Mouse (Mus musculus) forebrain, embryonic 13.5 days (tissue): ENCODE measurements around the gene Col20a1. TPM values are rescaled to one million over a fixed set of nuclear protein-coding genes. Genes with fewer than 3 reads are reported as not detected.

Source experiments
- ATAC-seq: fragments of 200-750 bp; cut with Nextera tagmentation; 2 replicates; pipeline ENCODE4 v1.8.0; 2017
- H3K27ac ChIP-seq: fragments of 300-500 bp; sonication (generic); 2 replicates; pipeline ENCODE4 v1.5.1; 2015; ENCODE audit warnings: inconsistent platforms, mild to moderate bottlenecking, moderate library complexity
- H3K27me3 ChIP-seq: fragments of 300-500 bp; sonication (generic); 2 replicates; pipeline ENCODE4 v1.6.1; 2015; ENCODE audit warnings: mild to moderate bottlenecking, inconsistent platforms
- H3K36me3 ChIP-seq: fragments of 300-500 bp; sonication (generic); 2 replicates; pipeline ENCODE4 v1.6.1; 2015; ENCODE audit warnings: mild to moderate bottlenecking, inconsistent platforms; ENCODE audit not compliant: poor library complexity, severe bottlenecking
- H3K4me1 ChIP-seq: fragments of 300-500 bp; sonication (generic); 2 replicates; pipeline ENCODE4 v1.6.1; 2015; ENCODE audit warnings: inconsistent platforms
- H3K4me2 ChIP-seq: fragments of 300-500 bp; sonication (generic); 2 replicates; pipeline ENCODE4 v1.6.1; 2015; ENCODE audit warnings: inconsistent platforms, mild to moderate bottlenecking, moderate library complexity
- H3K4me3 ChIP-seq: fragments of 300-500 bp; sonication (generic); 2 replicates; pipeline ENCODE4 v1.5.1; 2015; ENCODE audit warnings: mild to moderate bottlenecking, inconsistent platforms
- H3K9ac ChIP-seq: fragments of 300-500 bp; sonication (generic); 2 replicates; pipeline ENCODE4 v1.6.1; 2015; ENCODE audit warnings: mild to moderate bottlenecking, inconsistent platforms
- H3K9me3 ChIP-seq: fragments of 300-500 bp; sonication (generic); replicated peaks from 2 replicates; pipeline ENCODE4 v1.6.1; 2016; ENCODE audit warnings: inconsistent platforms
- WGBS: fragments of 180-500 bp; shearing (Covaris S2); methylation state at CpG from one replicate; pipeline ENCODE4 v1.1.7; 2015; 5-methylcytosine and 5-hydroxymethylcytosine counted together
- polyA plus RNA-seq: library from polyadenylated mRNA; unstranded; fragments of >200 nt; fragmentation: Nextera tagmentation; extraction: Ambion mirVana; gene quantifications from 2 replicates; pipeline ENCODE4 v1.2.1, GENCODE M21; 2015

The Col20a1 gene
- 0.21 and 0.28 TPM in 2 replicates for polyA plus RNA-seq

DNA sequence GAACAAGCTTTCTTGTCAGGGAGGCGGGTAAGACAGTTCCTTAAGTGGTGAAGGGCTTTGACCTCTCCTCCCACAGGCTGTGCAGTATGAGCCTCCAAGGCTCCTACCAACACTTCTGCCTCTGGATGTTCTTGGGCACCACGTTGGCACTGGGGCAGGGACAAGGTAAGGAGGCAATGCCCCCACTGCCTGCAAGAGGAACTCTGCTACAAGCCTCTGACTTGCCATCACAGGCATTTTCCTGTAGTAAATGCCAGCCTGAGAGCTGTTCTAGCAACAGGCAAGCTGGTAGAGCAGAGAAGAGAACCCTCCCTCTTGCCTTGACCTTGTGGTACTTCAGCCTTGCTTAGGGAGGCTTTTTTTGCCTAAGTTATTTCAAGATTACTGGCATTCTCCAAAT lies at the start of gene Col20a1:
TSS of gene Col20a1 (plus strand) at position 87 of the 400 bp plus-strand sequence.
- Histone ChIP-seq H3K9ac (no peak within 1 kb of the TSS), H3K4me2 (no peak within 1 kb of the TSS), H3K4me3 (no peak within 1 kb of the TSS), H3K4me1 (no peaks in the 10 kb centered on the region), H3K36me3 (peaks cover 29% of the 10 kb centered on the region), H3K27me3 (no peaks in the 10 kb centered on the region), H3K9me3 (no peaks in the 10 kb centered on the region), H3K27ac (no peak within 1 kb of the TSS)
- 49% methylated on average over 2 of the region's 2 CpGs for WGBS
- no peak for ATAC-seq

DNA sequence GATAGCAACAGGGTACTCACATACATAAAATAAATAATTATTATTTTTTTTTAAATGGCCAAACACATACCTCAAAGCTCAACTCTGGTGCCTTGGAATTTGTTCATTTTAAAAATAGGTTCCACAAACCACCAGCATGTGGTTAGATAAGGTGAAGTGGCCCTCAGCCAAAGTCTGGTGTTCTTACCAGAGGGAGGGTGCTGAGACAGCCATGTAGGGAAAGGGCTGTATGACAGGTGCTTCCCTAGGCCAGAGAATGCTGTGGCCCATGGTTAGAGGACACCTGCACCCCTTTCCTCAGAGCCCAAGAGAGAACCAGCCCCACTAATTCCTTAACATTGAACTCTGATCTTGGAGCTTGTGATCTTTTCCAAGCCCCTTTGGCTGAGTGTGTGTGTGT lies 46.1 kb upstream of the Col20a1 start:
- H3K27ac ChIP-seq, result no peak overlapping the region
- H3K4me3 ChIP-seq, result no peak overlapping the region
- no peak for ATAC-seq
- H3K4me2 ChIP-seq, result no peak overlapping the region
- H3K9me3 ChIP-seq, result no peaks in the 10 kb centered on the region
- H3K27me3 ChIP-seq, result no peaks in the 10 kb centered on the region
- peaks cover 20% of the 10 kb centered on the region for H3K36me3 ChIP-seq
- no peak overlapping the region for H3K9ac ChIP-seq
- H3K4me1 ChIP-seq, result no peaks in the 10 kb centered on the region

GRCm38 (mm10) chr2:180941869-180942268 lies 44.5 kb upstream of the Col20a1 start:
- Histone ChIP-seq H3K27me3 (no peaks in the 10 kb centered on the region), H3K9ac (no peak overlapping the region), H3K9me3 (no peaks in the 10 kb centered on the region), H3K27ac (peak overlapping the region; percentile 36; the same call in 1 of the 2 replicates), H3K4me1 (no peaks in the 10 kb centered on the region), H3K36me3 (peaks cover 18% of the 10 kb centered on the region), H3K4me3 (no peak overlapping the region), H3K4me2 (no peak overlapping the region)
- ATAC-seq, result peak; percentile 58

DNA sequence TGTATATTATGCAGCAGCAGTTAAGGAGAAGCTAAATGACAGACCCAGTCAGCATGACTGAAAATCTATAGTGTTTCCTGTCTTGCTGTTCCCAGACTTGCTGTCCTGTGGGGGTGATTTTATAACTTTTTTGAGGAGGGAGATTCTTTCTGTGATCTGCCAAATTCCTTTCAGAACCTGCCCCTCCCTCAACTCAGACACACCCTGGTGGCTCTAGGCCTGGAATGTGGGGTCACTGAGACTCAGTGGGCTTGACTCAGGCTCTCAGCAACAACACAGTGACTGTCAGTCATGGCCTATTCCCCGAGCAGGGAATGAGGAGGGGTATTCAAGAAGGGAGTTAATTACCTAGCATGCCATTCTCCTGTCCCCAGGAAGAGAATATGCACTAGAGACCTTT lies 36.4 kb upstream of the Col20a1 start:
- H3K9ac ChIP-seq, result no peak overlapping the region
- no peak overlapping the region for H3K27ac ChIP-seq
- no peak overlapping the region for H3K4me2 ChIP-seq
- no peak overlapping the region for H3K4me3 ChIP-seq
- H3K27me3 ChIP-seq, result no peaks in the 10 kb centered on the region
- WGBS, result 11% methylated on average over 1 of the region's 1 CpGs
- H3K9me3 ChIP-seq, result no peaks in the 10 kb centered on the region
- no peak for ATAC-seq
- H3K4me1 ChIP-seq, result peaks cover 42% of the 10 kb centered on the region
- H3K36me3 ChIP-seq, result no peaks in the 10 kb centered on the region

- WGBS, result 1% methylated on average over 9 of the region's 9 CpGs
- H3K27me3 ChIP-seq, result peaks cover 6% of the 10 kb centered on the region; the same call in 1 of the 2 replicates
- ATAC-seq, result peak; percentile 68
- H3K27ac ChIP-seq, result peak overlapping the region; percentile 92
- H3K4me2 ChIP-seq, result peak overlapping the region; percentile 86
- H3K36me3 ChIP-seq, result no peaks in the 10 kb centered on the region
- peak overlapping the region; percentile 80 for H3K9ac ChIP-seq
- H3K4me3 ChIP-seq, result peak overlapping the region; percentile 69
- peaks cover 47% of the 10 kb centered on the region for H3K4me1 ChIP-seq
- no peaks in the 10 kb centered on the region for H3K9me3 ChIP-seq
Measured at GRCm38 (mm10) chr2:180952731-180953171, 33.6 kb upstream of the Col20a1 start.

DNA sequence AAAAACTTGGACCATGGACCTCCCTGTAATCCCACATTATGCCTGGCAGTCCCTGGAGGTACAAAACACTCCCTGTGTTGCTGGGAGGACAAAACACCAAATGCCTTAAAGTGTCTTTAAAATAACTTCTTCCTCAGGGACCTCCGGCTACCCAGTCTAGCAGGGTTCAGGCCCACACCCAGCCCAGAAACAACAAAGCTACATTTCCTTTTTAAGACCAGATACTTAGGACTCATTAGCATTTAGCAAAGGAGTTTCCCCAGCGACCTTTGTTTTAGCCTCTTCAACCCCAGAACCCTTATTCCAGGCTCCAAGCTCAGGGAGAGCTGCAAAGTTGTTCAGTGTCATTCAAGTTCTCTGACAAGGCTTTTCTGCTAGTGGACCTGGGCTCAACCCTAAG lies 32.7 kb upstream of the Col20a1 start:
- Histone ChIP-seq H3K4me3 (peak overlapping the region; percentile 69), H3K27me3 (peaks cover 6% of the 10 kb centered on the region; the same call in 1 of the 2 replicates), H3K4me1 (peaks cover 47% of the 10 kb centered on the region), H3K4me2 (peak overlapping the region; percentile 86), H3K27ac (peak overlapping the region; percentile 92), H3K9me3 (no peaks in the 10 kb centered on the region), H3K9ac (peak overlapping the region; percentile 80), H3K36me3 (no peaks in the 10 kb centered on the region)
- ATAC-seq, result no peak
- WGBS, result 3% methylated on average over 2 of the region's 2 CpGs

DNA sequence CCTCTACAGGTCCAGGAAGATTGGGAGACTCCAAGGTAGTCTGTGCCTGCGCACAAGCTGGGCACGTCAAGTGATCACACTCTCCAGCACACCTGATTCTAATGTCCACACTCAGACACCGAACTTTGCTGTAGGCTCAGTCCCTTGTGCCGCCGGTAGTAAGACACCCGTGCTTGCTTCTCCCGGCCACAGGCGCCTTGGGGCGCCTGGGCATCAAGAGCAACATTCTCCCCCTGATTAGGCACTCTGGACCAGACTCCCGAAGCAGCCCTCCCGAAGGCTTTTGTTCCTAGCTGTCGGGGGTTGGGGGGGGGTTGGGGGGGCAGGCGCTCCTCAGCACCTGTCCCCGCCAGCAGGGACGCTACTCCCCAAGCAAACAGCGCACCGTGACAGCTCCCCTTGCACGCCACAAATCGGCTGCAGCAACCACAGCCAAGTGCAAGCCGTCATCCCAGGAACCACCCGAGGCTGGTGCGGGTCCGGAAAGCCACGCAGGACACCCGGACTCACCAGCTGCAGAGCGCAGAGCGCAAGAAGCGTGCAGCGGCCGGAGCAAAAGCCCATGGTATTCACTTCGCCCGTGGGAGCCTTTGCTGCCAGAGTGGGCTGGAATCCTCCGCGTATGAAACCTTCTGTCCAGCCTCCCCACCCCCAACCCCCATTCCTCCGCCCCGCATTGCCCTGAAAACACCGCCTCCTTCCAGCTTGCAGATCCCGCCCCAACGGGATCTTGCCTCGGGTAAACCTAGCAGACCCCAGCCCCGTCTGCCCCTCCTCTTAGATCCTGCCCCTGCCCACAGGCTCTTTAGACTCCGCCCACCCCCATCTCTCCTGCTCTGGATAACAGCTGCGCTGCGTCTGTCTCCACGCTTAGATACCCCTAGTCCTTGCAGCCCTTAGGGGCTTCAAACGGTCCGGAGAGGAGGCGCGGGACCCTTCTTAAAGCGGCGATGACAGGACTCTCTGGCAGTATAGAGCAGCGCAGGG lies 32.0 kb upstream of the Col20a1 start, which contains the start of gene Nkain4:
TSS of gene Nkain4 (minus strand) at position 639 of the 987 bp plus-strand sequence.
- no peaks in the 10 kb centered on the region for H3K36me3 ChIP-seq
- peak within 1 kb of the TSS; percentile 69 for H3K4me3 ChIP-seq
- H3K27ac ChIP-seq, result peak within 1 kb of the TSS; percentile 92
- H3K27me3 ChIP-seq, result peaks cover 6% of the 10 kb centered on the region; the same call in 1 of the 2 replicates
- WGBS, result under 1% methylated on average over 47 of the region's 52 CpGs
- H3K9ac ChIP-seq, result peak within 1 kb of the TSS; percentile 80
- peak within 1 kb of the TSS; percentile 86 for H3K4me2 ChIP-seq
- peak; percentile 94 for ATAC-seq
- peaks cover 47% of the 10 kb centered on the region for H3K4me1 ChIP-seq
- no peaks in the 10 kb centered on the region for H3K9me3 ChIP-seq

- Histone ChIP-seq H3K36me3 (no peaks in the 10 kb centered on the region), H3K9ac (no peak overlapping the region), H3K27ac (no peak overlapping the region), H3K4me1 (peaks cover 12% of the 10 kb centered on the region; the same call in 1 of the 2 replicates), H3K27me3 (peaks cover 9% of the 10 kb centered on the region; the same call in 1 of the 2 replicates), H3K4me2 (no peak overlapping the region), H3K4me3 (no peak overlapping the region), H3K9me3 (no peaks in the 10 kb centered on the region)
- no peak for ATAC-seq
- 77% methylated on average over 7 of the region's 7 CpGs for WGBS
Measured at GRCm38 (mm10) chr2:180959605-180960004, 26.7 kb upstream of the Col20a1 start.

DNA sequence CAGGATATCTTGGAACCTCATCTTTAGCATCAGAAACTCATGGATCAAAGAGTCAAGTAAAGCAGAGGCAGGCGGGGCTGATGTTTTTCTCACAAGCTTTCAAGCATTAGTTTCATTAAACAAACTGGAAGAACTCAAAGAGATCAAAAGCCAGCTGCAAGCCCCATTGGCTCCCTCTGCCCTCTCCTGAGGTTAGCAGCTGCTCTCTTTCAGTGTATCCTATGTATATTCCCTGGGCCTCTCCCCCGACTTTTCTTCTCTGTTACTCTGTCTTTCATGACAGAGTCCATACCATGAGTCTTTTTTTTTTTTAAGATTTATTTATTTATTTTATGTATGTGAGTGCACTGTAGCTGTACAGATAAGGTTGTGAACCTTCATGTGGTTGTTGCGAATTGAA lies 26.1 kb upstream of the Col20a1 start:
- 83% methylated on average over 3 of the region's 3 CpGs for WGBS
- no peak for ATAC-seq
- Histone ChIP-seq H3K4me3 (no peak overlapping the region), H3K27me3 (peaks cover 6% of the 10 kb centered on the region; the same call in 1 of the 2 replicates), H3K4me1 (peaks cover 6% of the 10 kb centered on the region; the same call in 1 of the 2 replicates), H3K9me3 (no peaks in the 10 kb centered on the region), H3K27ac (no peak overlapping the region), H3K9ac (no peak overlapping the region), H3K36me3 (no peaks in the 10 kb centered on the region), H3K4me2 (no peak overlapping the region)

DNA sequence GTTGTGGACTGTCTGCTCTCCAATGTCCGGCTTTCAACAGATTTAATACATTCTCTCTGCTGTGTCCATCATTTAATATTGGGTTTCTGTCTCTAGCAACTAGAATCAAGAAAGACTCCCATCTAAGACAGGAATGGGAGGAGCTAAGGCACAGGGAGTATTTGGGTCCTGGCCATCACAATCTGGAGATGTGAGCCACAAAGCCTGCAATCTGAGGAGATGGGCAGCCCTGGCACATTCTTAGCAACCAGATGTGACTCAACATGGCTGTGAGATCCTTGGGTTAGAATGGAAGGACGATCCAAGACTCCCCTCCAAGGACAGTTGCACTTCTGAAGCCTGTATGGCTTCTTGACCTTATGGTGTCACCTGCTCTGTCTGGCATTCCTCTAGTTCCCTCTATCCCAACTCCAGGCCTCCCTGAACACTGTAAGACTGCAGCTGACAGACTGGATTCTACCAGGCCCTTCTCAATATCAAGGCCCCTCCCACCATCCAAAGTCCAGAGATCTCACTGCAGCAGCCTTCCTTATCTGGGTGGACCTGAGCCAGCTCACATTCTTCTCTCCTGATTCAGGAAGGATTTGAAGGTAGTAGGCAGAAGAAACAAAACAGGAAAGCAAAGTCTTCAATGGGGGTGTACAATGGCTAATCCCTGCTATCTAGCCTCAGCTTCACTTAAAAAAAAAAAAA lies 23.6 kb upstream of the Col20a1 start:
- Histone ChIP-seq H3K9ac (no peak overlapping the region), H3K27ac (no peak overlapping the region), H3K4me1 (peaks cover 15% of the 10 kb centered on the region), H3K27me3 (0 out of 2 replicates have a peak, but pooled peaks cover 2% of the 10 kb centered on the region), H3K4me2 (no peak overlapping the region), H3K4me3 (no peak overlapping the region), H3K36me3 (no peaks in the 10 kb centered on the region), H3K9me3 (no peaks in the 10 kb centered on the region)
- 71% methylated on average over 2 of the region's 2 CpGs for WGBS
- ATAC-seq, result no peak

DNA sequence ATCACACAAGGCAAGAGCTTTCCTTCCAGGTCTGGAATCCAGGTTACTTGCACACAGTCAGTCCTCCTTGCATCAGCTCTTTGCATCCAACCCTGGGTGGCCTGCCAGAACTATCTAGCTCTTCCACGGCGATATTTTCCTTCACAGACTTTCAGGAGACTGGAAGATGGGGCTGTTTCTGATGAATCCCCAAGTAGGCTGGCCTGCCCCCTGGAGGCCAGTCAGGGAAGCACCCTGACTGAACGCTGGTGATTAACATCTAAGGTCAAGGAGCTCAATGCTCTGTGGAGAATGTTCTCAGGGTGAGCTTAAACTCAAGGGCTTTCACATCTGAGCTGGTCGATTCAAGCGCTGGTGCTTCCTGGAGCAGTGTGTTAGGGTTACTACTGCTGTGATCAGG lies 22.4 kb upstream of the Col20a1 start:
- Histone ChIP-seq H3K9me3 (no peaks in the 10 kb centered on the region), H3K4me2 (no peak overlapping the region), H3K27ac (no peak overlapping the region), H3K4me1 (peaks cover 27% of the 10 kb centered on the region), H3K9ac (no peak overlapping the region), H3K27me3 (0 out of 2 replicates have a peak, but pooled peaks cover 2% of the 10 kb centered on the region), H3K4me3 (no peak overlapping the region), H3K36me3 (0 out of 2 replicates have a peak, but pooled peaks cover 3% of the 10 kb centered on the region)
- ATAC-seq, result no peak
- WGBS, result 5% methylated on average over 5 of the region's 5 CpGs
